Mouse (Mus musculus) forebrain, embryonic 14.5 days (tissue): ENCODE measurements around the gene Kank2. TPM values are rescaled to one million over a fixed set of nuclear protein-coding genes. Genes with fewer than 3 reads are reported as not detected.
"Not testable (repeated sequence)": the region's sequence is repeated elsewhere in the genome, so short reads cannot be mapped to it uniquely, and the experiment has no call there.

Source experiments
- ATAC-seq: fragments of 200-750 bp; cut with Nextera tagmentation; 2 replicates; pipeline ENCODE4 v1.8.0; 2017; ENCODE audit warnings: mild to moderate bottlenecking, moderate library complexity
- DNase-seq: peaks from one replicate; pipeline ENCODE4 v3.0.0-alpha.2; 2015; ENCODE audit warnings: low spot score
- H3K27ac ChIP-seq: fragments of 300-500 bp; sonication (generic); 2 replicates; pipeline ENCODE4 v1.5.1; 2014; ENCODE audit warnings: low read depth, mild to moderate bottlenecking, control low read depth, low read length, moderate library complexity
- H3K27me3 ChIP-seq: fragments of 300-500 bp; sonication (generic); replicated peaks from 2 replicates; pipeline ENCODE4 v1.6.1; 2014; ENCODE audit warnings: low read length, control low read depth, mixed read lengths; ENCODE audit not compliant: control insufficient read depth, insufficient read depth
- H3K36me3 ChIP-seq: fragments of 300-500 bp; sonication (generic); 2 replicates; pipeline ENCODE4 v1.6.1; 2014; ENCODE audit warnings: low read length, control low read depth; ENCODE audit not compliant: control insufficient read depth, insufficient read depth
- H3K4me1 ChIP-seq: fragments of 300-500 bp; sonication (generic); 2 replicates; pipeline ENCODE4 v1.6.1; 2014; ENCODE audit warnings: antibody characterized with exemption, low read length, control low read depth; ENCODE audit not compliant: control insufficient read depth, insufficient read depth
- H3K4me2 ChIP-seq: fragments of 300-500 bp; sonication (generic); 2 replicates; pipeline ENCODE4 v1.6.1; 2014; ENCODE audit warnings: mild to moderate bottlenecking, control low read depth, low read length
- H3K4me3 ChIP-seq: fragments of 300-500 bp; sonication (generic); 2 replicates; pipeline ENCODE4 v1.5.1; 2014; ENCODE audit warnings: low read depth, low read length, control low read depth
- H3K9ac ChIP-seq: fragments of 300-500 bp; sonication (generic); 2 replicates; pipeline ENCODE4 v1.6.1; 2014; ENCODE audit warnings: mild to moderate bottlenecking, low read length, control low read depth, moderate library complexity
- H3K9me3 ChIP-seq: fragments of 300-500 bp; sonication (generic); replicated peaks from 2 replicates; pipeline ENCODE4 v1.6.1; 2016; ENCODE audit warnings: low read length, control low read depth, mixed read lengths; ENCODE audit not compliant: control insufficient read depth
- WGBS: fragments of 180-500 bp; shearing (Covaris S2); extraction: QIAGEN DNeasy Blood & Tissue Kit; methylation state at CpG from one replicate; pipeline ENCODE4 v1.1.7; 2014; 5-methylcytosine and 5-hydroxymethylcytosine counted together
- polyA plus RNA-seq: library from polyadenylated mRNA; unstranded; fragments of >200 nt; fragmentation: Nextera tagmentation; extraction: Ambion mirVana; gene quantifications from 2 replicates; pipeline ENCODE4 v1.2.1, GENCODE M21; 2014

Gene Kank2
- polyA plus RNA-seq, 1 experiment from 2014 or later: 0.99 TPM

GRCm38 (mm10) chr9:21795579-21795978 is 3.0 kb downstream of the Kank2 start:
- 90% methylated on average over 5 of the region's 5 CpGs for WGBS
- ATAC-seq: no peak
- no peak overlapping the region for H3K27ac ChIP-seq

GRCm38 (mm10) chr9:21794925-21795324 is 3.6 kb downstream of the Kank2 start:
- DNase-seq: no peak
- Histone ChIP-seq H3K4me3 (no peak overlapping the region), H3K36me3 (no peaks in the 10 kb centered on the region), H3K9me3 (no peaks in the 10 kb centered on the region), H3K4me1 (peaks cover 7% of the 10 kb centered on the region), H3K27ac (no peak overlapping the region), H3K4me2 (no peak overlapping the region), H3K27me3 (no peaks in the 10 kb centered on the region), H3K9ac (no peak overlapping the region)
- 96% methylated on average over 25 of the region's 25 CpGs for WGBS
- ATAC-seq: no peak

More at GRCm38 (mm10) chr9:21795579-21795978, 3.0 kb downstream of the Kank2 start:
- Histone ChIP-seq H3K27me3 (no peaks in the 10 kb centered on the region), H3K9ac (no peak overlapping the region), H3K9me3 (no peaks in the 10 kb centered on the region), H3K4me2 (no peak overlapping the region), H3K4me3 (no peak overlapping the region), H3K36me3 (no peaks in the 10 kb centered on the region), H3K4me1 (peaks cover 7% of the 10 kb centered on the region)
- no peak for DNase-seq

GRCm38 (mm10) chr9:21794344-21794834 is 4.2 kb downstream of the Kank2 start:
- WGBS: 95% methylated on average over 18 of the region's 18 CpGs
- H3K4me3 ChIP-seq: no peak overlapping the region
- DNase-seq: no peak
- H3K27me3 ChIP-seq: no peaks in the 10 kb centered on the region
- no peaks in the 10 kb centered on the region for H3K36me3 ChIP-seq
- no peaks in the 10 kb centered on the region for H3K9me3 ChIP-seq
- ATAC-seq: no peak
- no peak overlapping the region for H3K9ac ChIP-seq
- peaks cover 7% of the 10 kb centered on the region for H3K4me1 ChIP-seq
- H3K4me2 ChIP-seq: no peak overlapping the region
- H3K27ac ChIP-seq: no peak overlapping the region

GRCm38 (mm10) chr9:21793507-21793906 is 5.0 kb downstream of the Kank2 start:
- WGBS: 97% methylated on average over 6 of the region's 6 CpGs
- H3K4me2 ChIP-seq, H3K4me3 ChIP-seq, ATAC-seq, H3K9me3 ChIP-seq, H3K27ac ChIP-seq, H3K27me3 ChIP-seq, H3K9ac ChIP-seq, H3K4me1 ChIP-seq, DNase-seq, H3K36me3 ChIP-seq: not testable (repeated sequence)

GRCm38 (mm10) chr9:21792644-21793043 is 5.9 kb downstream of the Kank2 start:
- peak; percentile 74 for ATAC-seq
- Histone ChIP-seq H3K4me1 (no peaks in the 10 kb centered on the region), H3K36me3 (no peaks in the 10 kb centered on the region), H3K27ac (no peak overlapping the region; the same call in 1 of the 2 replicates), H3K27me3 (no peaks in the 10 kb centered on the region), H3K9me3 (no peaks in the 10 kb centered on the region), H3K4me3 (no peak overlapping the region), H3K4me2 (no peak overlapping the region), H3K9ac (no peak overlapping the region)
- DNase-seq: peak; percentile 77
- WGBS: 52% methylated on average over 8 of the region's 8 CpGs

DNA sequence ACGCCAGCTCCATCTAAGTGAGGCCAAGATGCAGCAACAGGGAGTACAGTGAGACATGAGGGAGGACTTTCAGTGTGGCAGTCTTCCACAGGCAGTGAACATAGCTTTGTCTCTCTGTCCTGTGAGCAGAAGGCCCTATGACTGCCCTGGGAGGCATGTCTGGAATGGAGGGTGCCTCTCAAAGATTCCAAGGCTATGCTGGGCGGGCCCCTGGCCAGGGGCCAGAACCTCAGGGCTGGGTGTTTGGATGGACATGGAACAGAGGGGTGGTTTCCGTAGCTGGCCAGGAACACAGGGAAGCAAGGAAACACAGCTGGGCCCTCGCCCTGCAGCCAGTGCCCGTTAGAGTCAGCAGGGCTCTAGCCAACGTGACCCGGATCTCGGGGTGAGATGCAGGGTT is 6.7 kb downstream of the Kank2 start:
- Histone ChIP-seq H3K4me1 (no peaks in the 10 kb centered on the region), H3K9ac (no peak overlapping the region), H3K27me3 (no peaks in the 10 kb centered on the region), H3K36me3 (no peaks in the 10 kb centered on the region), H3K9me3 (no peaks in the 10 kb centered on the region), H3K4me2 (no peak overlapping the region), H3K27ac (no peak overlapping the region), H3K4me3 (no peak overlapping the region)
- WGBS: 81% methylated on average over 8 of the region's 8 CpGs
- no peak for DNase-seq
- ATAC-seq: no peak

DNA sequence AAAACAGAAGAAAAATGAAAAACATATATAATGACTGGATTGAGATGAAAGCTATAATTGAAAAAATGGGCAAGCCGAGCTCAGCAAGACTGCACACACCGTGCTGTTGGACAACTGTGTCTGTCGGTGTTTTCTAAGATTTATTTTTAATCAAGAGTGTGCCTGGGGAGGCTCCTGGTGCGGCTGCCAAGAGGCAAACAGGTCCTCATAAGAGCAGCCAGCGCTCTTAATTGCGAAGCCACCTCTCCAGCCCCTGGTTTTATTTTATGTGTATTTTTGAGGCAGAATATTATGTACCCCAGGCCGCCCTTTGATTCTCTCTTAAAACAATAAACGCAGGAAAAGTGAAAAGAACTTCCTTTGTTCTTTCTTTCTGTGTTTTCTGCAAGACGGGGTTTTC is 10.3 kb downstream of the Kank2 start:
- Histone ChIP-seq H3K36me3 (no peaks in the 10 kb centered on the region), H3K9ac (no peak overlapping the region), H3K27ac (no peak overlapping the region), H3K4me3 (no peak overlapping the region), H3K27me3 (no peaks in the 10 kb centered on the region), H3K4me1 (no peaks in the 10 kb centered on the region), H3K4me2 (no peak overlapping the region), H3K9me3 (no peaks in the 10 kb centered on the region)
- 83% methylated on average over 9 of the region's 9 CpGs for WGBS
- ATAC-seq: no peak
- no peak for DNase-seq

DNA sequence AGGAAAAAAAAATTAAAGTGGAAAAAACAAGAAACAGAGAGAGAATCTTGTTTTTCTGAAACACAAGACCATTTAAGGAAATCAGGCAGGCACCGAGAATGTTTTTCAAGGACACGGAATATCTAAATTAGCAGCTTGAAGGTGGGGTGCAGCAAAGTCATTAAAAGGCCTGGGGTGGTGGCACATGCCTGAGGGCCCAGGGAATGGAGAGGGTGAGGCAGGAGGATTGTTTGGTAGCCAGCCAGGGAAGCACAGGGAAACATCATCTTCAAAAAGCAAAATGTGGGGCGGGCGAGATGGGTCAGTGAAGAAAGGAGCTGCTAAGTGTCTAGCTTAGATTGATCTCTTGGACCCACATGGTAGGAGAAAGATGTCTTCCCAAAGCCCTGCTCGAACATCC is 10.9 kb downstream of the Kank2 start:
- Histone ChIP-seq H3K27me3 (no peaks in the 10 kb centered on the region), H3K4me2 (no peak overlapping the region), H3K9ac (no peak overlapping the region), H3K27ac (no peak overlapping the region), H3K4me1 (no peaks in the 10 kb centered on the region), H3K4me3 (no peak overlapping the region), H3K9me3 (no peaks in the 10 kb centered on the region), H3K36me3 (no peaks in the 10 kb centered on the region)
- ATAC-seq (no peak), DNase-seq (no peak)
- 83% methylated on average over 5 of the region's 5 CpGs for WGBS

GRCm38 (mm10) chr9:21786906-21787305 is 11.6 kb downstream of the Kank2 start:
- H3K4me3 ChIP-seq: no peak overlapping the region
- no peak overlapping the region for H3K4me2 ChIP-seq
- H3K36me3 ChIP-seq: no peaks in the 10 kb centered on the region
- H3K27ac ChIP-seq: no peak overlapping the region
- DNase-seq (peak; percentile 70), ATAC-seq (peak; percentile 77)
- no peaks in the 10 kb centered on the region for H3K4me1 ChIP-seq
- 2% methylated on average over 6 of the region's 6 CpGs for WGBS
- H3K9me3 ChIP-seq: no peaks in the 10 kb centered on the region
- H3K27me3 ChIP-seq: no peaks in the 10 kb centered on the region
- H3K9ac ChIP-seq: no peak overlapping the region
